Mouse (Mus musculus) forebrain, postnatal 0 days (tissue): Measurements from ENCODE around the gene Ovol3. TPM values are rescaled to one million over a fixed set of nuclear protein-coding genes. Genes with fewer than 3 reads are reported as not detected.

Experiments used
- ATAC-seq: fragments of 200-750 bp; cut with Nextera tagmentation; 2 replicates; pipeline ENCODE4 v1.8.0; 2017; ENCODE audit warnings: mild to moderate bottlenecking, moderate library complexity
- DNase-seq: peaks from one replicate; pipeline ENCODE4 v3.0.0-alpha.2; 2015
- H3K27ac ChIP-seq: fragments of 300-500 bp; sonication (generic); 2 replicates; pipeline ENCODE4 v1.5.1; 2014; ENCODE audit warnings: low read depth, mild to moderate bottlenecking, antibody characterized with exemption, low read length, moderate library complexity, mixed read lengths
- H3K27me3 ChIP-seq: fragments of 300-500 bp; sonication (generic); 2 replicates; pipeline ENCODE4 v1.6.1; 2014; ENCODE audit warnings: mild to moderate bottlenecking, low read length, mixed read lengths; ENCODE audit not compliant: insufficient read depth
- H3K36me3 ChIP-seq: fragments of 300-500 bp; sonication (generic); 2 replicates; pipeline ENCODE4 v1.6.1; 2014; ENCODE audit warnings: mild to moderate bottlenecking, moderate library complexity; ENCODE audit not compliant: insufficient read depth
- H3K4me1 ChIP-seq: fragments of 300-500 bp; sonication (generic); 2 replicates; pipeline ENCODE4 v1.6.1; 2014; ENCODE audit warnings: antibody characterized with exemption; ENCODE audit not compliant: insufficient read depth
- H3K4me2 ChIP-seq: fragments of 300-500 bp; sonication (generic); 2 replicates; pipeline ENCODE4 v1.6.1; 2014; ENCODE audit warnings: low read depth, mild to moderate bottlenecking, moderate library complexity
- H3K4me3 ChIP-seq: fragments of 300-500 bp; sonication (generic); 2 replicates; pipeline ENCODE4 v1.5.1; 2014; ENCODE audit warnings: low read depth, low read length, mixed read lengths
- H3K9ac ChIP-seq: fragments of 300-500 bp; sonication (generic); 2 replicates; pipeline ENCODE4 v1.6.1; 2014; ENCODE audit warnings: mild to moderate bottlenecking
- H3K9me3 ChIP-seq: fragments of 300-500 bp; sonication (generic); 2 replicates; pipeline ENCODE4 v1.6.1; 2016; ENCODE audit warnings: low read length
- CTCF ChIP-seq: sonication (generic); IDR thresholded peaks from 2 replicates; pipeline ENCODE4 v1.5.1; 2016; ENCODE audit warnings: antibody characterized with exemption, control low read depth, low read depth
- WGBS: fragments of 180-500 bp; shearing (Covaris S2); extraction: QIAGEN DNeasy Blood & Tissue Kit; methylation state at CpG from one replicate; pipeline ENCODE4 v1.1.7; 2014; 5-methylcytosine and 5-hydroxymethylcytosine counted together
- polyA plus RNA-seq: library from polyadenylated mRNA; unstranded; fragments of >200 nt; fragmentation: Nextera tagmentation; extraction: Ambion mirVana; gene quantifications from 2 replicates; pipeline ENCODE4 v1.2.1, GENCODE M21; 2015
- total RNA-seq: library from RNA; depleted of rRNA; stranded (reverse); fragments of >200 nt; gene quantifications from 2 replicates; pipeline ENCODE4 v1.2.3, GENCODE M21; 2014

Ovol3 gene
- total and polyA plus RNA-seq, 2 experiments from 2014 or later, result not detected

DNA sequence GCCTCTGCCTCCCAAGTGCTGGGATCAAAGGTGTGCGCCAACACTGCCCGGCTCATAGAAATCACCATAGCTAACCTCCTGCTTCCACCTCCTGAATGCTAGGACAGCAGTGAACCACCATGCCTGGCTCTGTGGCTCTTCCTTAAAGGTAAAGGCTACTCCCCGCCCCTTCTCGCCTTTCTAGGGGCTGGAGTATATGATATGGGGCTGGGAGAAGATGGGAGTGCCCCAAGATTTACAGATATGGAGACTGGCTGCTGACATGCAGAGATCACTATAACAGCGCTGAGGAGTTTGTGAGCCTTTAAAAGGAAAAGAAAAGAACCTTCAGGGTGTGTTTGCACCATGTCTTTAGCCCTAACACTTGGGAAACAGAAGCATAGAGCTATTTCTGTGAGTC lies 13.3 kb downstream of the Ovol3 start:
- H3K9me3 ChIP-seq, result no peaks in the 10 kb centered on the region
- H3K9ac ChIP-seq, result no peak overlapping the region
- no peaks in the 10 kb centered on the region; the same call in 1 of the 2 replicates for H3K4me1 ChIP-seq
- no peak for TF ChIP-seq CTCF
- no peak for DNase-seq
- no peak overlapping the region for H3K4me3 ChIP-seq
- ATAC-seq, result no peak
- H3K27ac ChIP-seq, result no peak overlapping the region
- H3K4me2 ChIP-seq, result no peak overlapping the region
- H3K27me3 ChIP-seq, result no peaks in the 10 kb centered on the region
- 97% methylated on average over 5 of the region's 5 CpGs for WGBS
- H3K36me3 ChIP-seq, result peaks cover 42% of the 10 kb centered on the region

DNA sequence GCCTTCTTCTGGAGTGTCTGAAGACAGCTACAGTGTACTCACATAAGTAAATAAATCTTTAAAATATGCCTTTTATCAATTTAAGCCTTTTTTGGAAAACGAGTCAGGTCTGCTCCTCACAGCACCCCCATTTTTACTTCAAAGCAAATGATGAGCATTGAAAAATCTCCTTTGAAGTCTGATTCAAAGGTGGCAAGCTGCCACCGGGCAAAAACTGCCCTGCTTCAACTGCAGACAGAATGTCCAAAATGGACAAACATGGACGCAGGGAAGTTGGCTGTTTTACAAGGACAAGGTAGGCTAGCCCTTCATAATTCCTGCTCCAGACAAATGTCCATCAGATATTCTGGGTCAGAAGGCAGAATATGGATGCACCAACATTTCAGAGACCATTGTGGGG lies 14.1 kb downstream of the Ovol3 start:
- Histone ChIP-seq H3K27ac (no peak overlapping the region), H3K27me3 (no peaks in the 10 kb centered on the region), H3K36me3 (peaks cover 34% of the 10 kb centered on the region), H3K4me2 (no peak overlapping the region), H3K9ac (no peak overlapping the region), H3K9me3 (no peaks in the 10 kb centered on the region), H3K4me3 (no peak overlapping the region), H3K4me1 (no peaks in the 10 kb centered on the region; the same call in 1 of the 2 replicates)
- DNase-seq (no peak), ATAC-seq (no peak)
- no peak for TF ChIP-seq CTCF
- WGBS, result 69% methylated on average over 3 of the region's 3 CpGs

- no peak for TF ChIP-seq CTCF
- no peak overlapping the region for H3K27ac ChIP-seq
- 13% methylated on average over 11 of the region's 11 CpGs for WGBS
Observed at GRCm38 (mm10) chr7:30220008-30220356, 15.5 kb downstream of the Ovol3 start.

GRCm38 (mm10) chr7:30219293-30220007 lies 16.1 kb downstream of the Ovol3 start:
- Histone ChIP-seq H3K9me3 (no peaks in the 10 kb centered on the region), H3K9ac (peak overlapping the region; percentile 49)

More at GRCm38 (mm10) chr7:30220008-30220356, 15.5 kb downstream of the Ovol3 start:
- Histone ChIP-seq H3K4me3 (peak overlapping the region; percentile 43; the same call in 1 of the 2 replicates), H3K36me3 (peaks cover 20% of the 10 kb centered on the region), H3K9ac (peak overlapping the region; percentile 49; the same call in 1 of the 2 replicates), H3K4me1 (no peaks in the 10 kb centered on the region; the same call in 1 of the 2 replicates), H3K9me3 (no peaks in the 10 kb centered on the region), H3K27me3 (no peaks in the 10 kb centered on the region), H3K4me2 (peak overlapping the region; percentile 90)
- ATAC-seq, result no peak
- DNase-seq, result no peak

DNA sequence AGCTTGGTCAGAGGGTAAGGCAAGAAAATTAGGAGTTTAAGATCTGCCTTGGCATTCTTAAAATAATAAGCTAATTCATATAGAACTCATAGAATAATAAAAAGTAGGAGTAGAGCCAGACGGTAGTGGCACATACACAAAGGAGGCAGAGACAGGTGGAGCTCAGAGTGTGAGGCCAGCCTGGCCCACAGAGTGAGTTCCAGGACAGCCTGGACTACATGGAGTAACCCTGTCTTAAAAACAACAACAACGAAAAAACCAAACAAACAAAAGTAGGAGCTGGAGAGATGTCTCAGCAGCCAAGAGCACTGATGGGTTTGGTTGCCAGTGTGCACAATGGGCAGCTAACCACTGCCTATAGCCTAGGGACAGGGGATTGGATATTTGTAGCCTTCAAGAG lies 18.2 kb downstream of the Ovol3 start:
- TF ChIP-seq CTCF, result no peak
- ATAC-seq (no peak), DNase-seq (no peak)
- Histone ChIP-seq H3K27ac (no peak overlapping the region), H3K27me3 (no peaks in the 10 kb centered on the region), H3K9me3 (no peaks in the 10 kb centered on the region), H3K4me1 (no peaks in the 10 kb centered on the region; the same call in 1 of the 2 replicates), H3K4me3 (no peak overlapping the region), H3K9ac (no peak overlapping the region), H3K4me2 (no peak overlapping the region; the same call in 1 of the 2 replicates), H3K36me3 (no peaks in the 10 kb centered on the region)
- WGBS, result 82% methylated on average over 2 of the region's 2 CpGs

More at GRCm38 (mm10) chr7:30219293-30220007, 16.1 kb downstream of the Ovol3 start:
- no peaks in the 10 kb centered on the region for H3K27me3 ChIP-seq
- WGBS, result 4% methylated on average over 16 of the region's 16 CpGs
- TF ChIP-seq CTCF, result no peak
- peaks cover 17% of the 10 kb centered on the region for H3K36me3 ChIP-seq
- H3K27ac ChIP-seq, result peak overlapping the region; percentile 52
- no peaks in the 10 kb centered on the region; the same call in 1 of the 2 replicates for H3K4me1 ChIP-seq
- H3K4me3 ChIP-seq, result peak overlapping the region; percentile 43
- peak; percentile 72 for ATAC-seq
- H3K4me2 ChIP-seq, result peak overlapping the region; percentile 90
- peak; percentile 76 for DNase-seq

GRCm38 (mm10) chr7:30216723-30217151 lies 18.8 kb downstream of the Ovol3 start:
- H3K4me1 ChIP-seq, result no peaks in the 10 kb centered on the region; the same call in 1 of the 2 replicates
- no peaks in the 10 kb centered on the region for H3K36me3 ChIP-seq
- DNase-seq, result peak; percentile 91
- 1% methylated on average over 15 of the region's 16 CpGs for WGBS
- H3K27ac ChIP-seq, result peak overlapping the region; percentile 46; the same call in 1 of the 2 replicates
- 0 out of 2 replicates have a peak overlapping the region, but pooled peaks have one; percentile 6 for H3K9ac ChIP-seq
- H3K9me3 ChIP-seq, result no peaks in the 10 kb centered on the region
- no peak overlapping the region for H3K4me3 ChIP-seq
- peak; percentile 89 for ATAC-seq
- no peaks in the 10 kb centered on the region for H3K27me3 ChIP-seq
- H3K4me2 ChIP-seq, result peak overlapping the region; percentile 29
- peak; percentile 97 for TF ChIP-seq CTCF

DNA sequence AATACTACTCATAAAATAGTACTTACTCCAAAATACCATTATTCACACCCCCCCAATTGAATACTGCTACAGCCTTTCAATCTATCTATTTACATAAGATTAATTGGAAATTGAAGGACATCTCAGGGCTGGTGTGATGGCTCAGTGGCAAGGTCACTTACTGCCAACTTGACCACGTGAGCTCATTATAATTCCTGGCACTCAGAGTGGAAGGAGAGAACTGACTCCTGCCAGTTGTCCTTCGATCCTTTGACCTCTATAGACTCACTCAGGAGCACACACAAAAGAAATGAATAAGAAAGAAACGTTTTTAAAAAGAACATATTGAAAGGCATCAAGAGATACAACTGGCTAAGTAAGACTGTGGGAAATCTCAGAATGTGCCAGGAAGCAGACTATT lies 19.6 kb downstream of the Ovol3 start:
- Histone ChIP-seq H3K27ac (no peak overlapping the region), H3K36me3 (no peaks in the 10 kb centered on the region), H3K27me3 (no peaks in the 10 kb centered on the region), H3K4me1 (no peaks in the 10 kb centered on the region; the same call in 1 of the 2 replicates), H3K4me3 (no peak overlapping the region), H3K9ac (no peak overlapping the region), H3K9me3 (no peaks in the 10 kb centered on the region), H3K4me2 (no peak overlapping the region)
- ATAC-seq, result no peak
- no peak for TF ChIP-seq CTCF
- 69% methylated on average over 3 of the region's 3 CpGs for WGBS
- DNase-seq, result no peak
